Mouse (Mus musculus) intestine, postnatal 0 days (tissue): ENCODE results near the gene H2-K1. TPM values are rescaled to one million over a fixed set of nuclear protein-coding genes. Genes with fewer than 3 reads are reported as not detected.
"Not testable (repeated sequence)": the region's sequence is repeated elsewhere in the genome, so short reads cannot be mapped to it uniquely, and the experiment has no call there.

Source experiments
- ATAC-seq: fragments of 200-750 bp; cut with Nextera tagmentation; 2 replicates; pipeline ENCODE4 v1.8.0; 2017; ENCODE audit warnings: mild to moderate bottlenecking, moderate TSS enrichment, moderate library complexity
- H3K27ac ChIP-seq: fragments of 300-500 bp; sonication (generic); 2 replicates; pipeline ENCODE4 v1.5.1; 2014; ENCODE audit warnings: mild to moderate bottlenecking, low read depth, low read length, moderate library complexity
- H3K27me3 ChIP-seq: fragments of 300-500 bp; sonication (generic); replicated peaks from 2 replicates; pipeline ENCODE4 v1.6.1; 2014; ENCODE audit warnings: low read length, mixed read lengths; ENCODE audit not compliant: control insufficient read depth, insufficient read depth
- H3K36me3 ChIP-seq: fragments of 300-500 bp; sonication (generic); 2 replicates; pipeline ENCODE4 v1.6.1; 2014; ENCODE audit warnings: mild to moderate bottlenecking, moderate library complexity; ENCODE audit not compliant: control insufficient read depth, insufficient read depth
- H3K4me1 ChIP-seq: fragments of 300-500 bp; sonication (generic); replicated peaks from 2 replicates; pipeline ENCODE4 v1.6.1; 2014; ENCODE audit warnings: antibody characterized with exemption, low read length, mixed read lengths; ENCODE audit not compliant: control insufficient read depth, insufficient read depth
- H3K4me2 ChIP-seq: fragments of 300-500 bp; sonication (generic); replicated peaks from 2 replicates; pipeline ENCODE4 v1.6.1; 2014; ENCODE audit warnings: low read depth, mild to moderate bottlenecking, moderate library complexity
- H3K4me3 ChIP-seq: fragments of 300-500 bp; sonication (generic); 2 replicates; pipeline ENCODE4 v1.5.1; 2014; ENCODE audit warnings: low read depth, low read length
- H3K9ac ChIP-seq: fragments of 300-500 bp; sonication (generic); 2 replicates; pipeline ENCODE4 v1.6.1; 2014; ENCODE audit warnings: mild to moderate bottlenecking, low read depth, low read length
- H3K9me3 ChIP-seq: fragments of 300-500 bp; sonication (generic); 2 replicates; pipeline ENCODE4 v1.6.1; 2016; ENCODE audit warnings: mixed run types; ENCODE audit not compliant: control insufficient read depth
- CTCF ChIP-seq: sonication (generic); IDR thresholded peaks from 2 replicates; pipeline ENCODE4 v1.5.1; 2016; ENCODE audit warnings: low read depth, mild to moderate bottlenecking, control low read depth, antibody characterized with exemption, moderate library complexity
- WGBS: fragments of 180-500 bp; shearing (Covaris S2); extraction: QIAGEN DNeasy Blood & Tissue Kit; methylation state at CpG from one replicate; pipeline ENCODE4 v1.1.7; 2014; 5-methylcytosine and 5-hydroxymethylcytosine counted together
- polyA plus RNA-seq: library from polyadenylated mRNA; unstranded; fragments of >200 nt; fragmentation: Nextera tagmentation; extraction: Ambion mirVana; gene quantifications from 2 replicates; pipeline ENCODE4 v1.2.1, GENCODE M21; 2015

Gene H2-K1
- polyA plus RNA-seq, 1 experiment from 2014 or later, result 933 TPM

- Histone ChIP-seq H3K9me3 (no peaks in the 10 kb centered on the region), H3K4me3 (peak overlapping the region; percentile 75), H3K9ac (peak overlapping the region; percentile 69), H3K4me1 (no peaks in the 10 kb centered on the region), H3K27me3 (no peaks in the 10 kb centered on the region), H3K27ac (peak overlapping the region; percentile 90), H3K4me2 (peak overlapping the region; percentile 98), H3K36me3 (peaks cover 12% of the 10 kb centered on the region; the same call in 1 of the 2 replicates)
- peak; percentile 47 for ATAC-seq
- WGBS, result 3% methylated on average over 87 of the region's 87 CpGs
- TF ChIP-seq CTCF, result no peak
These were observed 602 bp downstream of the H2-K1 start for GRCm38 (mm10) chr17:33999341-34000149.

GRCm38 (mm10) chr17:33998697-33999096, 1.4 kb downstream of the H2-K1 start:
- Histone ChIP-seq H3K4me2 (peak overlapping the region; percentile 98), H3K36me3 (peaks cover 12% of the 10 kb centered on the region; the same call in 1 of the 2 replicates), H3K4me3 (peak overlapping the region; percentile 75; the same call in 1 of the 2 replicates)
- not testable (repeated sequence) for ATAC-seq, H3K4me1 ChIP-seq, H3K9me3 ChIP-seq, H3K27ac ChIP-seq, H3K9ac ChIP-seq, H3K27me3 ChIP-seq
- 37% methylated on average over 5 of the region's 5 CpGs for WGBS

DNA sequence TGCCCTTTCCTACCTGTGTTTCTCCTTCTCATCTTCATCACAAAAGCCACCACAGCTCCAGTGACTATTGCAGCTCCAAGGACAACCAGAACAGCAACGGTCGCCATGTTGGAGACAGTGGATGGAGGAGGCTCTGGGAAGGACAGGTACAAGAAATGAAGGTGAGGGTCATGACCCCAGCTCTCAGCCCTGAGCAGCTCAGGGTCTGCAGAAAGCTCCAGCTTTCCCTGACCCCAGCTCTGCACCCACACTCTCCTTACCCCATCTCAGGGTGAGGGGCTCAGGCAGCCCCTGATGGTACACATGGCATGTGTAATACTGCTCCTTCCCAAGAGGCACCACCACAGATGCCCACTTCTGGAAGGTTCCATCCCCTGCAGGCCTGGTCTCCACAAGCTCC, 3.1 kb downstream of the H2-K1 start:
- H3K27ac ChIP-seq, H3K27me3 ChIP-seq, ATAC-seq, H3K4me1 ChIP-seq, H3K4me3 ChIP-seq, H3K9me3 ChIP-seq, H3K9ac ChIP-seq, H3K4me2 ChIP-seq: not testable (repeated sequence)
- H3K36me3 ChIP-seq, result peaks cover 12% of the 10 kb centered on the region; the same call in 1 of the 2 replicates
- 94% methylated on average over 2 of the region's 2 CpGs for WGBS

DNA sequence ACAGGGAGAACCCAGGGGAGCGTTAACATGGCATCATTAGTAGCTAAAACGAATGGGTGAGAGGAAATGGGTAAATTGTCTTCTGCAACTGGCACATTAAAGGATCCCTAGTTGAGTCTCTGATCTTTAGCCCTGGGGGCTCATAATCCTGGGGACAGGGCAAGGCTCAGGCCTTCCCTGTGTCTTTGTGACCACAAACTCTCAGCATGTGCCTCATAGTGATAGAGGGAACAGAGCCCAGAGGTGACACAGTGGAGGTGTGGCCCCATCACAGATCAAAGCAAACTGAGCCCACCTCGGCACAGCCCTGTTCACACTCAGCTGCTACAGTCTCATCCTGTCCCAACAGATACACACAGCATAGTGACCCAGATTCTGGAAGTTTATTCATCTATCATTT, 4.5 kb downstream of the H2-K1 start:
- ATAC-seq, result no peak
- H3K4me1 ChIP-seq, result no peaks in the 10 kb centered on the region
- no peak overlapping the region for H3K4me2 ChIP-seq
- no peaks in the 10 kb centered on the region for H3K27me3 ChIP-seq
- H3K27ac ChIP-seq, result no peak overlapping the region
- no peaks in the 10 kb centered on the region for H3K9me3 ChIP-seq
- H3K4me3 ChIP-seq, result no peak overlapping the region
- peaks cover 12% of the 10 kb centered on the region; the same call in 1 of the 2 replicates for H3K36me3 ChIP-seq
- 56% methylated on average over 3 of the region's 3 CpGs for WGBS
- H3K9ac ChIP-seq, result no peak overlapping the region
- no peak for TF ChIP-seq CTCF

GRCm38 (mm10) chr17:33994959-33995358, 5.2 kb downstream of the H2-K1 start:
- Histone ChIP-seq H3K4me1 (no peaks in the 10 kb centered on the region), H3K27ac (no peak overlapping the region), H3K4me2 (no peak overlapping the region), H3K4me3 (no peak overlapping the region), H3K9me3 (no peaks in the 10 kb centered on the region), H3K9ac (no peak overlapping the region), H3K27me3 (no peaks in the 10 kb centered on the region), H3K36me3 (peaks cover 12% of the 10 kb centered on the region; the same call in 1 of the 2 replicates)
- no peak for TF ChIP-seq CTCF
- ATAC-seq, result no peak
- 90% methylated on average over 8 of the region's 8 CpGs for WGBS

DNA sequence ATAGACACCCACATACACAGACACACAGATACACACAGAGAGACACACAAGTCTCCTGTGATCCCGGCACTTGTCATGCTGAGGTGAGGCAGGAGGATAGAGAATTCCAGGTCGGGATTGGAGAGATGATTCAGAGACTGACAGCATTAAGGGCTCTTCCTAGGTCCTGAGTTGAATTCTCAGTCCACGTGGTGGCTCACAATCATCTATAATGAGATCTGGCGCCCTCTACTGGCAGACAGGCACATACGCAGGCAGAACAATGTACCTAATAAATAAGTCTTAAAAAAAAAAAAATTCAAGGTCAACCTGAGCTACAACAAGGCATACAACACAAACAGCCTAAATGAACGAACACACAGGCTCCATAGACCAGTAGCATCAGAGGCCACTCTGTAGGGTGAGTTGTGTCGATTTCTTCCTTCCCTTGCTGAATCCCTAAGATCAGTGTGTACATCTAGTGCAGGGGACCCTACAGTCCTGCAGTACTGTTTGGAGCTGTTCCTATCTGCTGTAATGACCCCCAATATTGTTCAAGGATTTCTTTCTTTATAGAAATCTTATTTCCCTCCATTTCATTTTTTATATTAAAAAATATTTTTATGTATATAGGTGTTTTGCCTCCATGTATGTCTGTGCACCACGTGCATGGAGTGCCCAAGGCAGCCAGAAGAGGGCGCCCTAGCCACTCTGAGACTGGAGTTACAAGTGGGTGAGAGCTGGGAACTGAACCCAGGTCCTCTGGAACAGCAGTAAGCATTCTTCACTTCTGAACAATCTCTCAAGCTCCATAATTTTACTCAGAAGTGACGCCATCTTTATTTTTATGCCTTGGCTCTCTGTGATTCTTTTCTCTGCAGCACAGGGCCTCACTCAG, 8.1 kb downstream of the H2-K1 start:
- ATAC-seq, result peak; percentile 35; the same call in 1 of the 2 replicates
- no peaks in the 10 kb centered on the region for H3K4me1 ChIP-seq
- H3K9ac ChIP-seq, result no peak overlapping the region
- TF ChIP-seq CTCF, result peak; percentile 87
- H3K36me3 ChIP-seq, result peaks cover 9% of the 10 kb centered on the region; the same call in 1 of the 2 replicates
- no peak overlapping the region for H3K4me2 ChIP-seq
- 32% methylated on average over 10 of the region's 10 CpGs for WGBS
- no peaks in the 10 kb centered on the region for H3K9me3 ChIP-seq
- no peaks in the 10 kb centered on the region for H3K27me3 ChIP-seq
- no peak overlapping the region for H3K27ac ChIP-seq
- no peak overlapping the region for H3K4me3 ChIP-seq
